Mouse (Mus musculus) layer of hippocampus, adult 9-10 months (tissue): ENCODE results near the gene Jsrp1.
"Not testable (repeated sequence)": the region's sequence is repeated elsewhere in the genome, so short reads cannot be mapped to it uniquely, and the experiment has no call there.

ENCODE experiments used
- DNase-seq: peaks from one replicate; pipeline ENCODE4 v3.0.0; 2022; ENCODE audit warnings: low spot score

Gene Jsrp1

DNA sequence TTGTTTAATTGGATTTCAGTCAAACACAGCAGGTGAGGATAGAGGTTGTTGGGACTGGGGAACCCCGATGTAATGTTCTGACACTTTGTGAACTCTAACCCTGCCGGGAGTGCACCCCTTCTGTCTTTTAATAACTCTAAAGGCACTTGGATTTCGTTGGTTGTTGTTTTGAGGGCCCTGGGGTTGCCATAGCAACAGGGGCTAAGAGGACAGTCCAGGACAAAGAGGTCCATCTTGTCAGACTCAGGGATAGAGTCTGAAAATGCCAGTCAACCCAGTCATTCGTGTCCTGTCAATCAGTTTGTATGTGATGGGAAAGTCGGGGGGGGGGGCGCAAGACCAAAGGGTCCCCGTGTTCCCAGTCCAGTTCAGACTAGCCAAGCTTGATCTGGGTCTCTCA is 19.5 kb upstream of the Jsrp1 start:
- no peak for DNase-seq

DNA sequence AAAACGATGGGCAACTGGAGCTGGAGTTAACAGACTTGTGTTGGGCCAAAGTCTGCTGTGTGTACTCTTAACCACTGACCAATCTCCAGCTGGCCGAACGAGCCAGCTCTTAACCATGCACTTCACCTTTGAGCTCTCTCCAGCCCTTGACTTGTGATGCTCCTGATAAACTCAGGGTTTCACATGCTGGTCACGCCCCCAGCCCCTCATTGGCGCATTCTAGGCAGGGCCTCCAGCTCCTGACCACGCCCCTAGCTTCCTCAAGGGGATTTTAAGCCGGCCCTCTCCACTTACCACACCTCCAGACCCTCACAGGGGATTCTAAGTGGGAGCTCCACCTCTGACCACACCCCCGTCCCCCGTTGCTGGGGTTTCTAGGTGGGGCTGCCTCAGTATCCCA is 17.8 kb upstream of the Jsrp1 start:
- no peak for DNase-seq

DNA sequence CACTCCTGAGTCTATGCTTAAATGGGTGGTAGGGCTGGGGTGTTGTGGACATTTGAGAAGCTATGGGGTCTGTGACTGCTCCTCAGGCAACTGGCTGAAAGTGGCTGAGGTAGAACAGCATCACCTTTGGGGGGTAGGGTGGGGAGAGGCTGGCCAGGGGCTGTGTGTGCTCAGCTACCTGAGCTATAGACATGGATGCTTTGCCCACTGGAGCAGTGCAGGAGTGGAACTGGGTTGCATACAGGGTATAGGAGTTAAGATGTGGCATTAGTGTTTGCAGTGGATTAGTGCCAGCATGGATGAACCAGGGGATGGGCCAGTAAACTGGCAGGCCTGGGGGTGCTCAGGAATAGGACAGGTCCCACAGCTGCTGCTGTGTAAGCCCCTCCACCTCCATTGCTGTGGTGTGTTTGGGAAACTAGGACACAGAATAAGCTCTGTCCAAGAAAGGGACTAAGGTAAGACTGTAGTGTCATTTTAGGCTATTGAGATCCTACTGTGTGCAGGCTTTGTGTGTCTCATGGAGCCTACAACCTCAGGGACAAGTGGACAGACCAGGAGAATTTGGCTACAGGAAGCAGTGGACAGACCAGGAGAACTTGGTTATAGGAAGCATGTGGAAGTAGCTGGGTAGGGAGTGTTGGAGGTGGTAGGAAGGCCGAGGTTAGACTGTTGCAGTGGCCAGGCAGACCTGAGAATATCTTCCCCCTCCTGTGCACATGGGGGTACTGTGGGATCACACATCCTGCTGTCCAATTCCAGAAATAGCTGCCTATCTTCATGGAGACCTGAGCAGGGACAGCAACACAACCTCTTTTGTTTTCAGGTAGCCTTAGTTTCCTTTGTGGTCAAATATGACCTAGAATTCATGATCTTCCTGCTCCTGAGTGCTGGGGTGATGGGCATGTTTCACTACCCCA is 16.3 kb upstream of the Jsrp1 start:
- no peak for DNase-seq

DNA sequence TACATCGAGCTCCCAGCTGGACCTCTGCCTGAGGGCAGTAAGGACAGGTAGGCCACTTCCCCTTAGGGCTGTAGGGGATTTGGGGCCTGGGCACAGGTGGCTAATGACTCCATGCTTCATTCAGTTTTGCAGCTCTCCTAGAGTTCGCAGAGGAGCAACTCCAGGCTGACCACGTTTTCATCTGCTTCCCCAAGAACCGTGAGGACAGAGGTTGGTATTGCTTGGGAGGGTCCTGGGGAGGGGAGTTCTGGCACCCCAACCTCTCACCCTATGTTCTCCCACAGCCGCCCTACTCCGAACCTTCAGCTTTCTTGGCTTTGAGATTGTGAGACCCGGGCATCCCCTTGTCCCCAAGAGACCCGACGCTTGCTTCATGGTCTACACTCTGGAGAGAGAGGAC is 15.3 kb upstream of the Jsrp1 start:
- not testable (repeated sequence) for DNase-seq

DNA sequence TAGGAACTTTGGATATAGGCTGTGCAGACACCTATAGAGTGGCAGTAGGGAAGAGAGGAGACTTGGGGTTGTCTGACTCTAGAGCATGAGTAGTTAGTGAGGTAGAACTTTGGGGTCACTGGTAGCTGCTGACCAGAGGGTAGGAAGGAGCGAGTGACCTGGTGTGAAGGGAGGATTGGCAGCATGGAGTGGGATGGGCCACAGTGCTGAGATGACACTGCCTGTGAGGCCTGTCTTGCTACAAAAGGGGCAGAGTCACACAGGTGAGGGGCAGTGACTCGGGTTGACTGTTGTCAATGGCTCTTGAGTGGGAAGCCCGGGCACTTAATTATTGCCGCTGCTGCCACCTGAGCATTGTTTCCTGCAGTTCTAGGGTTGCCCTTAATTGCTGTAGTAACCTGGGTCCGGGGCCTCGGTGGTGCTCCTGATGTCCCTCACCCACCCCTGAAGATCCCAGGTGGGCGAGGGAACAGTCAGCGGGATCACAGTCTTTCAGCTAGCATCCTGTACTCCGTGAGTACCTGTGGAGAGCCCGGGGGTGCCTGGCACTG is 14.6 kb upstream of the Jsrp1 start:
- no peak for DNase-seq

DNA sequence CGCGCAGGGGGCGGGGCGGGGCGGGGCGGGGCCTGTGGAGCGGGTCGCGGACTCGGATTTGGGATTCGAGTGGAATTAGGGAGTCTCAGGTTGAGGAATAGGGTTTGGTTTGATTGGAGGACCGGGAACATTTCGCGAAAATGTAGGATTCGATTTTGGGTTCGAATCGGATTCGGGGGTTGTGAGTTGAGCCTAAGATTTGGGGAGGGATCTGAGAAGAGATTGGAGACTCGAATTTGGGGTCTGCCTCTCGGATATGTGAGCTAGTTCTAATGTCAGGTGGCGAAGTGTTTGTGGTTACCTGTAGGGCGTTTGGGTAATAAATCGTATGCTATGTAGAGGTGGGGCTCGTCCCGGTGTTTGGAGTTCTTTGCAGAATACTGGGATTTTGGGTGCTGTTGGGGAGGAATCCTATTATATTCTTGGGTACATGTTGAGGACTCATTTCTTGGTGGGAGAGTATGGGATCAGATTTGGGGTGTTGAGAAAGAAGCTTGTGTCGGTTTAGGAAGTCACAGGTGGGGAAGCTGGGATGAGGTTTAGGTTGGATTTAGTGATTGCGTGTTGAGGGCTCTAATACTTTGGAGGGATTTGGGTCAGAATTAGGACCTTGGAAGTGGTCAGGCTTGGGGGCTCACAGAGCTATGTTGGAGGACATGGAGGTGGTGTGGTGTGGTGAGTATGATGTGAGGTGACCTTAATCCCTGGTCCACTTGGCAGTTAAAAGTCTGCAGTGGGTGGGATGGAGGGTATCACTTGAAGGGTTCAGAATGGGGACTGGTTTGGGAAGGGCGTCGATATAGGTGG is 14.0 kb upstream of the Jsrp1 start:
- DNase-seq, result no peak

DNA sequence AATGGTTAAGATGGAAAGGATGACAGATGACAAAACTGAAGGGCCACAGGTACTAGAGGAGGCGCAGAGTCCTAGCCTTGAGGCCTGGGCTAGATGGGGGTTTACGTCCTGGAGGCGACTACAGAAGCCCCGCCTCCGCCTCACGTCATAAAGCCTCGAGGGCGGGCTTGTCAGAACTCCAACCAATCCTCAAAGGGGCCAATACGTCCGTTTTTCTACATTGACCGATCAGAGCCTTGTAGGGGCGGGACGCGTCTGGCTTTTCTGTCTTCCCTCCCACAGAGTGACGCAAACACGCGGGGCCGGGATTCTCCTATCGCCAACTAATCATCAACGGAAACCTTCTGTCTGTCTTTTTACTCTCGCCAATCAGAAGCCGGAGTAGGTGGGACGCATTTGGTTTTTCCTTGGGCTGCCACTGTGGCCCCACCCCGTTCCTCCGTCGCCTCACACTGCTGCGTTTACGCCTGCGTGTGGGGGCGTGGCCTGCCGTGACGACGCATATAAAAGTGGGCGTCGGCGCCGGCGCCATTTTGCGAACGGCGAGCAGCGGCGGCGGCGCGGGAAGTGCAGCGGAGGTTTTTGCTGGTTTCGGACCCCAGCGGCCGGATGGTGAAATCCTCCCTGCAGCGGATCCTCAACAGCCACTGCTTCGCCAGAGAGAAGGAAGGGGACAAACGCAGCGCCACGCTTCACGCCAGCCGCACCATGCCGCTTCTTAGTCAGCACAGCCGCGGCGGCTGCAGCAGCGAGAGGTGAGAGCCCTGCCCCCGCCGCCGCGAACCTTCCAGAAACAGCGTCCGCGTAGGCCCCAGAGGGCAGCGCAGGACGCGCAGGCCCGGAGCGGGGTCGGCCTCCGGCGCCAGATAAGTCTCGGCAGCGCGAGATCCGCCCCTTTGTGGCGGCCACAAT is 13.1 kb upstream of the Jsrp1 start, which contains the start of gene Oaz1:
Gene Oaz1 (plus strand): TSS at position 506 of the 912 bp plus-strand sequence.
- DNase-seq, result peak; percentile 99

DNA sequence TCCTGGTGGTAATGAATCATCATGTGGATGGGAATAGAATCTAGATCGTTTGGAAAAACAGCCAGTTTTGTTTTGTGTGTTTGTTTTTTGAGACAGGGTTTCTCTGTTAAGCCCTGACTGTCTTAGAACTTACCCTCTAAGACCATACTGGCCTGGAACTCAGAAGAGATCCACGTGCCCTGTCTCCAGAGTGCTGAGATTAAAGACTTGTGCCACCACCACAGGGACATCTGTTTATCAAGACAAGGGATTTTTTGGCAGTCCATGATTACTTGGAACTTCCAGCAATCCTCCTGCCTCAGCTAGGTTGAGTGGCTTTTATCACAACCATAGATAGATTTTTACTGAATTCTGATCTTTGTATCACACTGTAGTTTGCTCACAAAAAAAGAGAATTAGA is 11.5 kb upstream of the Jsrp1 start:
- no peak for DNase-seq

DNA sequence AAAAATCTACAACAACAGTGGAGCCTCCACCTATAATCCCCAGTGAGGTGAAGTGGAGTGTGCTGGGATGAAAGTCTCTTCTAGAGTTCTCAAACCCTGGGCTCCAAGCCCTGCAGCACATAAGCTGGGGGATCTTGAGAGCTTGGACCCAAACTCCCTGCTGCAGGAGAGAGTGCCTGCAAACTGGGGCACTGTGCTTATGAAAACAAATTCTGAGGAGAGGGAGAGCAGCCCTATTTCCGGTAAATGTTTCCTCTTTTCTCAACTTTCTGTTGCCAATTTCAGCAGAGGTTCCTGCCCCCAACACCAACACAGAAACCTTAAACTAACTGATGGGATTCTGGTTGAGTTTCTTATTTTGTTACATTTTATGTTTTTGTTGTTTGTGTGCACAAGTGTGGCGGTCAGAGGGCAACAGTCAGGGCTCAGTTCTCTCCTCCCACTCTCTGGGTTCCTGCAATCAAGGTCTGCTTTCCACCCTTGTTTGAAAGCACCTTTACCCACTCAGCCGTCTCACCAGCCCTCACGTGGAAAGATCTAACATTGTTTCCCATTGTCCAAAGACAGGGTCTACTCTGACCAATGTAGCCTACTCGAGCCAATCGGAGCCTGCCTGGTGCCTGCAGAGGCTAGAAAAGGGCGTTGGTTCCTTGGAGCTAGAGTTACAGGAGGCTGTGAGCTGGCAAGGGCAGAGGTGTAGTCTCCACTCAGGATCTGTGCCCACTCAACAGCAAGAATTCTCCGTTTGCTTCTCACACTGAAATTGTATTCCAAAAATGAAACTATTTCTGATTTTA is 10.7 kb upstream of the Jsrp1 start:
- DNase-seq, result no peak

DNA sequence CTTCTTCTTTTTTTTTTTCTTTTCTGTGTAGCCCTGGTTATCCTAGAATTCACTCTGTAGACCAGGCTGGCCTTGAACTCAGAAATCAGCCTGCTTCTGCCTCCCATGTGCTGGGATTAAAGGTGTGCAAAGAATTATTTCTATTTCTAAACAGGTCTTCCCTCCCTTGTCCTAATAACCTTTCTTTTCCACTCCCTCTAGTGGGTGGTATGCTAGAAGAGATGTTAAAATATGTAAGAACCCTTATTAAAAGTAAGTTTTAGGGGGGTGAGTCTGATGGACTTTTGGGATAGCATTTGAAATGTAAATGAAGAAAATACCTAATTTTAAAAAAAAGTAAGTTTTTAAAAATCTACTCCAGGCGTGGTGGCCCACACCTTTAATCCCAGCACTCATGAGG is 10.0 kb upstream of the Jsrp1 start:
- no peak for DNase-seq

DNA sequence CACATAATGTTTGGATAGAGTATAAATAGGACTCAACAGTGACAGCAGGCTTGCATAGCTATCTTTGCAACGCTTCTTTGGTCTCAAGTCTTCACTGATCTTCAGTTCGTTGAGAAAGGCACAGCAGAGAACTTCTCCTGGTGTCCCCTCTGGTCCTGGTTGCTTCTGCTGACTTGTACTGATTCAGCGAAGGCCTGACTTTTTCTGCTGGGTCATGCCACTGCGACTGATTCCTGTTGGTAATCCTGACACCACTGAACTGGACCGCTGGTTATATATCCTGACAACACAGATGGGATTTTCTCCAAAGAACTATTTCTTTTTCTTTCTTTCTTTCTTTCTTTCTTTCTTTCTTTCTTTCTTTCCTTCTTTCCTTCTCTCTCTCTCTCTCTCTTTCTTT is 9.2 kb upstream of the Jsrp1 start:
- DNase-seq, result no peak

DNA sequence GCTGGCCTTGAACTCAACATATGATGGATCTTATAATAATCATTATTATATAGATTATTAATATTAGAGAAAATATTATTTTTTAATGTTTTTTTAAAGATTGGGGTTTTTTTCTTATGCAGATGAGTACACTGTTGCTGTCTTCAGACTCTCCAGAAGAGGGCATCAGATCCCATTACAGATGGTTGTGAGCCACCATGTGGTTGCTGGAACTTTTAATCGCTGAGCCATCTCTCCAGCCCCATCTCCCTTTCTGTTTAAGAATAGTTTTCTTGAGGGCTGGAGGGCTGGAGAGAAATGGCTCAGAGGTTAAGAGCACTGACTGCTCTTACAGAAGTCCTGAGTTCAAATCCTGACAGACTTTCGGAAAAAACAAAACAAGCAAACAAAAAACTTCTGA is 8.7 kb upstream of the Jsrp1 start:
- no peak for DNase-seq

DNA sequence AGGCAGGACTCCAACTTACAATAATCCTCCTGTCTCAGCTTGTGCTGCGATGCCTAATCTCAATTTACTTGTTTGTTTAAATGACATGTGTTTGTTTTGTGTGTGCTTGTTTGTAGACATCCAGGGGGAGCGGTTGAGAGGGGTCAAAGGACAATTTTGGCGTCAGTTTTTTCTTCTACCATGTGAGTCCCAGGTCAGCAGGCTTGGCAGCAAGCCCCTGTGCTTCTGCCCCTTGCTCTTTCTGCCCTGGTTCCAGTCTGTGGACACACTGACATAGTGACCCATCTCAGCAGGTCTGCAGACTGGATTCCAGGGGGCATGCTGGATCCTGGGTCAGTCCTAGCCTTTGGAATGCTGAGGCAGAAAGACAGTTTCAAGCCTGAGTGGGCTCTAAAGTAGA is 6.1 kb upstream of the Jsrp1 start:
- DNase-seq, result no peak

DNA sequence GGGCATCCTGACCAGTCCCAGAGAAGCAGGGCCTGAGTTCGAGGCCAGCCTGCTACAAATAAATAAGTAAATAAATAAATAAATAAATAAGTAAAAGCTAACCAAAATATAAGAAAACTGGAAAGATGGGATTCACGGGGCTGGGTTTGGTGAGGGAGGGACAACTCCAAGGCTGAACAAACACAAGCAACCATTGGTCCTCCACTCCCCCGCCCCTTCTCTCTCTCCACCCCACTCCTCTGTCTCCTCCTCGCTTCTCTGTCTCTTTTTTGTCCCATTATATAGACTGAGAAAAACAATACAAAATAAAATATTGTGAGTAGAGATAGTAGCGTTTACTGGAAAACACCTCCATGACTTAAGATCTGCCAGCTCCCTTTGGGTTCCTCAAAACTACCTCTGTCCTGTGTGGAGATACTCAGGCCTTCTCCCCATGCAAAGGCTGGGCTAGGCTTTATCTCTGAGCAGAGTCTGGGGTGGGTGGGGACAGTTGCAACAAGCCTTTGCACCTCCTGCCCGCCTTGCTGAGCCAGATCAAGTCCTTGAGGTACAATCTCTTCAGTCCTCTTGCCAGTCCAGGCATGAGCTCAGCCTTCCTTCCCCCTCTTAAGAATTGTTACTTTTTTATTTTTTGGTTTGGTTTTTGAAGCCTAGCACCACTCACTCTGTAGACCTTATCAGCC is 5.4 kb upstream of the Jsrp1 start:
- DNase-seq, result no peak

DNA sequence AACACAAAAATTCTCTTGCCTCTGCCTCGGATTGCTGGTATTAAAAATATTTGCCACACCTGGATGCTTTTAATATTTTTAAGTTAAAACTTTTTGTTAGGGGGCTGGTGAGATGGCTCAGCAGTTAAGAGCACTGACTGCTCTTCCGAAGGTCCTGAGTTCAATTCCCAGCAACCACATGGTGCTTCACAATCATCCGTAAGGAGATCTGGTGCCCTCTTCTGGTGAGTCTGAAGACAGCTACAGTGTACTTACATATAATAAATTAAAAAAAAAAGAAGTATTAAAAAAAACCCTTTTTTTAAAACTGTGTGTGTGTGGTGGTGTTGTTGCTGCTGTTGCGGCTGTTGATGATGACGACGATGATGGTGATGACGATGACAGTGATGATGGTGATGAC is 4.7 kb upstream of the Jsrp1 start:
- not testable (repeated sequence) for DNase-seq

DNA sequence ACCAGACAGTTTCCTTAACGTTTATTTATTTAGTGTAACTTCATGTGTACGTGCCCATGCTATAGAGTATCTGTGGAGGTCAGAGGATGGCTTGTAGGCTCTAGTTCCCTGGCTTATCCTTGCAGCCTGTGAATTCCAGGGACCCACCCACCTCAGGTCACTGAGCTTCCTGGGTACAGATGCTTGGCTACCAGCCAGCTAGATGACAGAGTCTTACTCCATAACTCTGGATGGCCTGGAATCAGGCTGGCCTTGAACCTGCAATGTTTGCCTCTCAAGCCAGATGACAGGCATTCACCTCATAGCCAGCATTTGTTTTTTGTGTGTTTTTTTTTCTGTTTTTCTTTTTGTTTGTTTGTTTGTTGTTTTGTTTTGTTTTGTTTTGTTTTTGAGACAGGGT is 3.9 kb upstream of the Jsrp1 start:
- no peak for DNase-seq

DNA sequence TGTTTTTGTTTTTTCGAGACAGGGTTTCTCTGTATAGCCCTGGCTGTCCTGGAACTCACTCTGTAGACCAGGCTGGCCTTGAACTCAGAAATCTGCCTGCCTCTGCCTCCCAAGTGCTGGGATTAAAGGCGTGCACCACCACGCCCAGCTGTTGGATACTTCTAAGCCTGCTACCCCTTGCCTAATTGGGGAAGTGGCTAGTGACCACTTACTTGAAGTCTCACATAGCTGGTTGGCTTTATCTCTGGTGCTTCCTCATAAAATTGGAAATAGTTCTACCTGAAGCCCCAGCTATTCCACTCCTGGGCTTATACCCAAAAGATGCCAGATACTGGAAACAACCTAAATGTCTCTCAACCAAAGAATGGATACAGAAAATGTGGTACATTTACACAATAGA is 3.0 kb upstream of the Jsrp1 start:
- not testable (repeated sequence) for DNase-seq

DNA sequence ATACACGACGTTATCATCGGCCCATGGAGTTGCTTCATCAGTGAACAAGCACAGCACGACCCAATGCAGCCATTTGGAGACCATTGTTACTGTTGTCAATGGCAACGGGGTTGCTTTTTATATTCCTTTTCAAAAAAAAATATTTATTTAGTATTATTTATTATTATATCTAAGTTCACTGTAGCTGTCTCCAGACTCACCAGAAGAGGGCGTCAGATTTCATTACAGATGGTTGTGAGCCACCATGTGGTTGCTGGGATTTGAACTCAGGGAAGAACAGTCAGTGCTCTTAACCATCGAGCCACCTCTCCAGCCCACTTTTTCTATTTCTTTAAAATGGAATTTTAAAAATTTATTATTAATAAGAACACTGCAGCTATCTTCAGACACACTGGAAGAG is 1.5 kb upstream of the Jsrp1 start:
- no peak for DNase-seq

DNA sequence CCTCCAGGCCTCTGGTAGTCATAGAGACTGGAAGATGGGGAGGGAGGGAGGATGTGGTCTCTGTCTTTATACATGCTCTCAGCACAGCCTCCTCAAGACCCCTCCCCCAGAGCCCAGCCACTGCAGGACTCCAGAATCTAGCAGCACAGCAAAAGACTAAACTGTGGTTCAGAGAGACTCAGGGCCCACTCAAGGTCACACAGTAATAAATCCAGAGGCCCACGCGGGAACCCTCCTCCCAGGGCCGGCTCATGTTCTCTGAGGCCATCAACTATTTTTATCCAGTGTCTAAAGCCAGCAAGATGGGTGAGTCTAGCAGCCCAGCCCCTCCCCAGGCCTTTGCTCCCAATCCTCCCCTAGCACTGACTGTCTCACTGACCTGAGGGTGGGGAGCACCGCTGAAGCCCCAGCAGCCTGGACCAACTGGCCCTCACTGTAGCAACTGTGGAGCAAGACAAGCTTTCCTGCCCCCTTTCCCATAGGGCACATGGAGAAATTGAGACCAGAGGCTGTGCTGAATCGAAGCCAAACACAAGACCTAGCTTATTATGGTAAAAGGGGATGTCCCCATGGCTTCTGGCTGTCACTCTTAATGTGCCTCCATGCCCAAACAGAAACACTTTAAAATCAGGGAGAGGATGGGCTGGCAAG is 782 bp downstream of the Jsrp1 start:
- no peak for DNase-seq

DNA sequence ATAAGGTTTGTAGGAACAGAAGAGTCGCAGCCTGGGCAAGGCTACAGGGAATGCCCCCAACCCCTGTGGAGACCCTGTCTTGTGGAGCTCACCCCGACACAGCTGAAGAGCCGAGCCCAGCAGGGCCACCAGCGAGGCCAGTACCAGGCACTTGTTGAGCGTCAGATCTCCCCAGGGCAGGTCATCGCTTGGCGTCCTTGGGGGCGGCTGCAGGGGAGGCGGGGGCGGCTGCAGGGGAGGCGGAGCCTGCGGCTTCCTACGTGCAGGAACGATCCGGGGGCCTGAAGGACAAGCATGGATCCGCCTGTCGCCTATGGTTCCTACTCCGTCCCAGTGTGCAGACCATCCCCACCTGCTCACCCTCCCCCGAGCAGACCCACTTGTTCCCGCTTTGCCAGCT is 3.2 kb downstream of the Jsrp1 start:
- DNase-seq, result no peak
